Mouse (Mus musculus) heart, adult 2 months (tissue): Measurements from ENCODE around the gene Bcl2l13. TPM values are rescaled to one million over a fixed set of nuclear protein-coding genes. Genes with fewer than 3 reads are reported as not detected.
A peak's percentile ranks its signal among the peaks of the same experiment; 100 is the strongest.
"Not testable (repeated sequence)": the region's sequence is repeated elsewhere in the genome, so short reads cannot be mapped to it uniquely, and the experiment has no call there.

Experiments
- DNase-seq, 2 experiments: peaks; one replicate each; pipeline ENCODE4 v3.0.0; 2021
- H3K27ac ChIP-seq: fragments of 200-600 bp; 2 replicates; pipeline ENCODE4 v1.8.1; 2022
- H3K27me3 ChIP-seq: fragments of 200-500 bp; 2 replicates; pipeline ENCODE4 v1.6.1; 2012; ENCODE audit warnings: mild to moderate bottlenecking, low read length, inconsistent platforms, mixed read lengths; ENCODE audit not compliant: control insufficient read depth, insufficient read depth
- H3K36me3 ChIP-seq: fragments of 200-500 bp; 2 replicates; pipeline ENCODE4 v1.6.1; 2012; ENCODE audit warnings: low read length, inconsistent platforms; ENCODE audit not compliant: control insufficient read depth, insufficient read depth
- H3K4me1 ChIP-seq: fragments of 200-500 bp; 2 replicates; pipeline ENCODE4 v1.6.1; 2011; ENCODE audit warnings: low read length; ENCODE audit not compliant: control insufficient read depth, insufficient read depth
- H3K4me3 ChIP-seq: fragments of 200-600 bp; 2 replicates; pipeline ENCODE4 v1.8.1; 2022
- H3K79me2 ChIP-seq: fragments of 200-500 bp; replicated peaks from 2 replicates; pipeline ENCODE4 v1.6.1; 2012; ENCODE audit warnings: mild to moderate bottlenecking, inconsistent platforms, low read length, moderate library complexity, mixed read lengths; ENCODE audit not compliant: control insufficient read depth, insufficient read depth
- H3K9ac ChIP-seq: fragments of 200-500 bp; 2 replicates; pipeline ENCODE4 v1.6.1; 2012; ENCODE audit warnings: low read depth, mild to moderate bottlenecking, control low read depth, inconsistent platforms, low read length, mixed read lengths
- CTCF ChIP-seq: fragments of 200-600 bp; IDR thresholded peaks from 2 replicates; pipeline ENCODE4 v1.8.1; 2022; ENCODE audit warnings: antibody characterized with exemption, mild to moderate bottlenecking, moderate library complexity
- EP300 ChIP-seq: fragments of 200-500 bp; IDR thresholded peaks from 2 replicates; pipeline ENCODE4 v1.6.1; 2011; ENCODE audit warnings: low read depth, low read length, control low read depth; ENCODE audit not compliant: insufficient read depth
- POLR2A ChIP-seq: fragments of 200-500 bp; IDR thresholded peaks from 2 replicates; pipeline ENCODE4 v1.6.1; 2011; ENCODE audit warnings: mild to moderate bottlenecking, low read depth, low read length, control low read depth; ENCODE audit not compliant: insufficient read depth
- WGBS: fragments of 180-500 bp; shearing (Covaris S2); methylation state at CpG from one replicate; pipeline ENCODE4 v1.1.7; 2018; 5-methylcytosine and 5-hydroxymethylcytosine counted together
- intact Hi-C: fragments of 180-260 bp; cut with DNase I; formaldehyde crosslinking; loops from one replicate; pipeline ENCODE4 v1.15.1; 2025
- polyA plus RNA-seq: library from polyadenylated mRNA; depleted of rRNA; stranded (reverse); fragments of >200 nt; gene quantifications from 2 replicates; pipeline ENCODE4 v1.2.3, GENCODE M21; 2012
- total RNA-seq, 2 experiments: library from RNA; stranded (reverse); gene quantifications; 2 replicates each; pipeline ENCODE4 v1.2.3; 2021

Gene Bcl2l13
- total and polyA plus RNA-seq, 3 experiments = 36.2 to 84.8 (median 72.5) TPM

- intact Hi-C loops = no loop called here
- WGBS = 94% methylated on average over 6 of the region's 6 CpGs
- no peaks in the 10 kb centered on the region for H3K79me2 ChIP-seq
- no peaks in the 10 kb centered on the region for H3K4me1 ChIP-seq
- DNase-seq = no peak
- no peak overlapping the region for H3K27ac ChIP-seq
- no peak overlapping the region for H3K9ac ChIP-seq
- H3K27me3 ChIP-seq = no peaks in the 10 kb centered on the region
- no peak overlapping the region for H3K4me3 ChIP-seq
- H3K36me3 ChIP-seq = no peaks in the 10 kb centered on the region
- TF ChIP-seq CTCF (no peak), POLR2A (no peak), EP300 (no peak)
Observed at GRCm38 (mm10) chr6:120906521-120906920, 70.5 kb downstream of the Bcl2l13 start.

GRCm38 (mm10) chr6:120907876-120908597 lies 72.0 kb downstream of the Bcl2l13 start:
- H3K27me3 ChIP-seq, H3K4me3 ChIP-seq, H3K36me3 ChIP-seq, DNase-seq, H3K27ac ChIP-seq, H3K79me2 ChIP-seq, H3K9ac ChIP-seq, H3K4me1 ChIP-seq, intact Hi-C loops: not testable (repeated sequence)
- 89% methylated on average over 10 of the region's 10 CpGs for WGBS

GRCm38 (mm10) chr6:120909501-120909900 lies 73.5 kb downstream of the Bcl2l13 start:
- Histone ChIP-seq H3K9ac (no peak overlapping the region), H3K36me3 (no peaks in the 10 kb centered on the region), H3K4me1 (peaks cover 4% of the 10 kb centered on the region), H3K79me2 (no peaks in the 10 kb centered on the region), H3K4me3 (no peak overlapping the region), H3K27ac (no peak overlapping the region), H3K27me3 (no peaks in the 10 kb centered on the region)
- 84% methylated on average over 3 of the region's 3 CpGs for WGBS
- intact Hi-C loops = no loop called here
- TF ChIP-seq CTCF (no peak), POLR2A (no peak)
- no peak for DNase-seq

- Histone ChIP-seq H3K4me1 (peaks cover 5% of the 10 kb centered on the region), H3K4me3 (no peak overlapping the region), H3K27me3 (no peaks in the 10 kb centered on the region), H3K36me3 (no peaks in the 10 kb centered on the region), H3K79me2 (no peaks in the 10 kb centered on the region), H3K27ac (no peak overlapping the region), H3K9ac (no peak overlapping the region)
- TF ChIP-seq EP300 (no peak), CTCF (no peak), POLR2A (no peak)
- intact Hi-C loops = no loop called here
- peak in 1 of 2 experiments; percentile 45 for DNase-seq
- WGBS = 58% methylated on average over 13 of the region's 13 CpGs
Observed at GRCm38 (mm10) chr6:120911213-120912007, 75.4 kb downstream of the Bcl2l13 start.

- no peak overlapping the region for H3K9ac ChIP-seq
- H3K4me3 ChIP-seq = no peak overlapping the region
- no peak for DNase-seq
- H3K79me2 ChIP-seq = no peaks in the 10 kb centered on the region
- H3K4me1 ChIP-seq = peaks cover 7% of the 10 kb centered on the region
- WGBS = 16% methylated on average over 2 of the region's 2 CpGs
- no peak for TF ChIP-seq CTCF
- TF ChIP-seq POLR2A = no peak
- TF ChIP-seq EP300 = no peak
- no peaks in the 10 kb centered on the region for H3K27me3 ChIP-seq
- H3K36me3 ChIP-seq = no peaks in the 10 kb centered on the region
- intact Hi-C loops = no loop called here
- H3K27ac ChIP-seq = no peak overlapping the region
Observed at GRCm38 (mm10) chr6:120912931-120913330, 76.9 kb downstream of the Bcl2l13 start.

- no peak for DNase-seq
- Histone ChIP-seq H3K9ac (no peak overlapping the region), H3K27me3 (no peaks in the 10 kb centered on the region), H3K4me1 (peaks cover 7% of the 10 kb centered on the region), H3K4me3 (no peak overlapping the region), H3K79me2 (no peaks in the 10 kb centered on the region), H3K36me3 (no peaks in the 10 kb centered on the region), H3K27ac (no peak overlapping the region)
- intact Hi-C loops = no loop called here
- WGBS = 82% methylated on average over 8 of the region's 8 CpGs
- TF ChIP-seq POLR2A = no peak
- no peak for TF ChIP-seq CTCF
- TF ChIP-seq EP300 = no peak
Observed at GRCm38 (mm10) chr6:120913783-120914182, 77.8 kb downstream of the Bcl2l13 start.
